Mouse (Mus musculus) heart, embryonic 16.5 days (tissue): Measurements from ENCODE around the gene D630023F18Rik. TPM values are rescaled to one million over a fixed set of nuclear protein-coding genes. Genes with fewer than 3 reads are reported as not detected.

Experiments used
- ATAC-seq: fragments of 200-750 bp; cut with Nextera tagmentation; replicated peaks from 2 replicates; pipeline ENCODE4 v1.8.0; 2017; ENCODE audit warnings: moderate number of reproducible peaks; ENCODE audit not compliant: insufficient read depth, low FRiP score; ENCODE audit errors: extremely low read depth
- H3K27ac ChIP-seq: fragments of 300-500 bp; sonication (generic); 2 replicates; pipeline ENCODE4 v1.5.1; 2014; ENCODE audit warnings: mild to moderate bottlenecking, low read length, control low read depth, moderate library complexity
- H3K27me3 ChIP-seq: fragments of 300-500 bp; sonication (generic); 2 replicates; pipeline ENCODE4 v1.6.1; 2014; ENCODE audit warnings: low read length, mixed read lengths; ENCODE audit not compliant: control insufficient read depth, insufficient read depth
- H3K36me3 ChIP-seq: fragments of 300-500 bp; sonication (generic); 2 replicates; pipeline ENCODE4 v1.6.1; 2014; ENCODE audit not compliant: control insufficient read depth, insufficient read depth
- H3K4me1 ChIP-seq: fragments of 300-500 bp; sonication (generic); 2 replicates; pipeline ENCODE4 v1.6.1; 2014; ENCODE audit warnings: low read length, mixed read lengths; ENCODE audit not compliant: control insufficient read depth, insufficient read depth
- H3K4me2 ChIP-seq: fragments of 300-500 bp; sonication (generic); 2 replicates; pipeline ENCODE4 v1.6.1; 2014; ENCODE audit warnings: low read depth, mild to moderate bottlenecking, control low read depth, low read length
- H3K4me3 ChIP-seq: fragments of 300-500 bp; sonication (generic); 2 replicates; pipeline ENCODE4 v1.5.1; 2014; ENCODE audit warnings: mild to moderate bottlenecking, control low read depth, low read length
- H3K9ac ChIP-seq: fragments of 300-500 bp; sonication (generic); 2 replicates; pipeline ENCODE4 v1.6.1; 2014; ENCODE audit warnings: low read length, control low read depth
- H3K9me3 ChIP-seq: fragments of 300-500 bp; sonication (generic); replicated peaks from 2 replicates; pipeline ENCODE4 v1.6.1; 2016; ENCODE audit warnings: low read length; ENCODE audit not compliant: control insufficient read depth
- WGBS: fragments of 180-500 bp; shearing (Covaris S2); extraction: QIAGEN DNeasy Blood & Tissue Kit; methylation state at CpG from one replicate; pipeline ENCODE4 v1.1.7; 2014; 5-methylcytosine and 5-hydroxymethylcytosine counted together
- polyA plus RNA-seq: library from polyadenylated mRNA; unstranded; fragments of >200 nt; fragmentation: Nextera tagmentation; extraction: Ambion mirVana; gene quantifications from 2 replicates; pipeline ENCODE4 v1.2.1, GENCODE M21; 2015

Gene D630023F18Rik
- polyA plus RNA-seq, 1 experiment from 2014 or later: 0.42 TPM

- ATAC-seq: no peak
- Histone ChIP-seq H3K4me2 (no peak within 1 kb of the TSS), H3K9ac (no peak within 1 kb of the TSS), H3K4me1 (no peaks in the 10 kb centered on the region), H3K27me3 (no peaks in the 10 kb centered on the region), H3K4me3 (no peak within 1 kb of the TSS), H3K36me3 (no peaks in the 10 kb centered on the region), H3K9me3 (no peaks in the 10 kb centered on the region), H3K27ac (no peak within 1 kb of the TSS)
- WGBS: 78% methylated on average over 8 of the region's 8 CpGs
Measured at GRCm38 (mm10) chr1:65063352-65063751, 59.7 kb downstream of the D630023F18Rik start, which contains the start of gene Crygd. Gene Crygd (minus strand): TSS chr1:65063452.

Other genes starting within 250 kb of the D630023F18Rik start
- gene Plekhm3, start 166.4 kb downstream of the D630023F18Rik start, polyA plus RNA-seq: 6.8 and 7.2 TPM in 2 replicates
- 0.32 and 0.97 TPM in 2 replicates for gene Akr1cl, start 90.5 kb downstream of the D630023F18Rik start, polyA plus RNA-seq
- not detected in 2 replicates for gene Cryge, start 72.1 kb downstream of the D630023F18Rik start, polyA plus RNA-seq
- gene Crygd, start 59.8 kb downstream of the D630023F18Rik start, polyA plus RNA-seq: not detected in 2 replicates
- not detected in 2 replicates for gene Crygc, start 49.5 kb downstream of the D630023F18Rik start, polyA plus RNA-seq
- 0.32 and 0.66 TPM in 2 replicates for gene Crygb, start 40.9 kb downstream of the D630023F18Rik start, polyA plus RNA-seq
- gene Cryga, start 19.8 kb downstream of the D630023F18Rik start, polyA plus RNA-seq: not detected in 2 replicates
- gene Gm28845, start 3.7 kb downstream of the D630023F18Rik start, polyA plus RNA-seq: not detected in 2 replicates
- gene Idh1, start 63.3 kb upstream of the D630023F18Rik start, polyA plus RNA-seq: 65.2 and 65.4 TPM in 2 replicates
- gene Pikfyve, start 63.5 kb upstream of the D630023F18Rik start, polyA plus RNA-seq: 5.5 and 6.3 TPM in 2 replicates
- not detected in 2 replicates for gene Pth2r, start 158.8 kb upstream of the D630023F18Rik start, polyA plus RNA-seq